9 mouse cellular contexts compared by ENCODE assay signal in genomic region chr8:117859734-117860133, GRCm38 (mm10). TPM values are rescaled to one million over a fixed set of nuclear protein-coding genes. Genes with fewer than 3 reads are reported as not detected.
DNase-seq lines count a peak whose midpoint lies in the region; ATAC-seq and TF ChIP-seq lines count a peak whose summit lies in the region.
"Had no signal": no experiment of that assay in that cellular context is flagged by ENCODE, and none has a peak within 500 bp of the region (broad histone marks: within the 10 kb centered on the region; RNA-seq: fewer than 3 reads in every experiment).

No protein-coding gene starts in this region.

- H3K36me3 ChIP-seq in kidney, embryonic 14.5 days (ENCODE audit: control insufficient read depth, insufficient read depth, low read length) = no peaks in the 10 kb centered on the region
- H3K36me3 ChIP-seq in embryonic facial prominence, embryonic 12.5 days = no peaks in the 10 kb centered on the region
- no peaks in the 10 kb centered on the region for H3K36me3 ChIP-seq in hindbrain, postnatal 0 days (ENCODE audit: insufficient read depth, low read length)
- H3K36me3 ChIP-seq in neural tube, embryonic 13.5 days = no peaks in the 10 kb centered on the region

- no peaks in the 10 kb centered on the region for H3K9me3 ChIP-seq in kidney, embryonic 14.5 days (ENCODE audit: control insufficient read depth, low read length)
- H3K9me3 ChIP-seq in embryonic facial prominence, embryonic 12.5 days = no peaks in the 10 kb centered on the region
- H3K9me3 ChIP-seq in hindbrain, postnatal 0 days (ENCODE audit: low read length) = no peaks in the 10 kb centered on the region
- no peaks in the 10 kb centered on the region for H3K9me3 ChIP-seq in neural tube, embryonic 13.5 days

- peak overlapping the region; percentile 7 for H3K4me3 ChIP-seq in kidney, embryonic 14.5 days (ENCODE audit: low read length)
- H3K4me3 ChIP-seq in embryonic facial prominence, embryonic 12.5 days = no peak overlapping the region
- H3K4me3 ChIP-seq in hindbrain, postnatal 0 days (ENCODE audit: low read length) = no peak overlapping the region
- no peak overlapping the region for H3K4me3 ChIP-seq in neural tube, embryonic 13.5 days
- H3K4me3 ChIP-seq: layer of hippocampus, adult 2 months had no signal

- no peak overlapping the region for H3K9ac ChIP-seq in kidney, embryonic 14.5 days (ENCODE audit: low read depth, low read length)
- no peak overlapping the region for H3K9ac ChIP-seq in embryonic facial prominence, embryonic 12.5 days
- H3K9ac ChIP-seq in hindbrain, postnatal 0 days (replicated peaks; ENCODE audit: low read length) = no peak overlapping the region
- peak overlapping the region; percentile 26; the same call in 1 of the 2 replicates for H3K9ac ChIP-seq in neural tube, embryonic 13.5 days

- H3K4me2 ChIP-seq in kidney, embryonic 14.5 days (replicated peaks; ENCODE audit: low read depth, low read length) = peak overlapping the region; percentile 40
- H3K4me2 ChIP-seq in embryonic facial prominence, embryonic 12.5 days (replicated peaks) = peak overlapping the region; percentile 10; the same call in 1 of the 2 replicates
- peak overlapping the region; percentile 16; the same call in 1 of the 2 replicates for H3K4me2 ChIP-seq in hindbrain, postnatal 0 days (ENCODE audit: low read depth, low read length)
- H3K4me2 ChIP-seq in neural tube, embryonic 13.5 days = peak overlapping the region; percentile 33

- WGBS in kidney, embryonic 14.5 days = 4% methylated on average over 11 of the region's 11 CpGs
- 6% methylated on average over 11 of the region's 11 CpGs for whole genome bisulfite sequencing in embryonic facial prominence, embryonic 12.5 days
- WGBS in hindbrain, postnatal 0 days = 10% methylated on average over 11 of the region's 11 CpGs
- WGBS in neural tube, embryonic 13.5 days = 7% methylated on average over 11 of the region's 11 CpGs

- DNase-seq in kidney, postnatal 14 days = no peak
- DNase-seq in hindbrain, postnatal 0 days (ENCODE audit: low spot score) = no peak
- DNase-seq in ovary, adult 18-20 months (ENCODE audit: low spot score) = no peak
- no peak for DNase-seq in left cerebral cortex, postnatal 14 days (ENCODE audit: low spot score in 2 of 2)
- no peak for DNase-seq in frontal cortex, postnatal 25 days (ENCODE audit: low spot score in 2 of 2)

- no peak overlapping the region for H3K27ac ChIP-seq in kidney, embryonic 14.5 days (ENCODE audit: low read depth, low read length)
- H3K27ac ChIP-seq in embryonic facial prominence, embryonic 12.5 days = no peak overlapping the region
- H3K27ac ChIP-seq in hindbrain, postnatal 0 days = no peak overlapping the region
- no peak overlapping the region for H3K27ac ChIP-seq in neural tube, embryonic 13.5 days (replicated peaks)
- H3K27ac ChIP-seq: layer of hippocampus, adult 2 months had no signal

- intact Hi-C loops in left cerebral cortex, postnatal 14 days (cut with DNase I) = loop anchor here (5.0 to 10.0 kb wide), 2 partner anchors 87 to 215 kb away; no protein-coding TSS in a partner anchor

- peaks cover 3% of the 10 kb centered on the region; the same call in 1 of the 2 replicates for H3K4me1 ChIP-seq in kidney, embryonic 14.5 days (ENCODE audit: control insufficient read depth, insufficient read depth, low read length)
- peaks cover 5% of the 10 kb centered on the region; the same call in 1 of the 2 replicates for H3K4me1 ChIP-seq in embryonic facial prominence, embryonic 12.5 days
- no peaks in the 10 kb centered on the region for H3K4me1 ChIP-seq in hindbrain, postnatal 0 days (ENCODE audit: insufficient read depth, low read length)
- peaks cover 8% of the 10 kb centered on the region for H3K4me1 ChIP-seq in neural tube, embryonic 13.5 days (replicated peaks)

- H3K27me3 ChIP-seq in kidney, embryonic 14.5 days (ENCODE audit: control insufficient read depth, insufficient read depth, low read length) = no peaks in the 10 kb centered on the region
- H3K27me3 ChIP-seq in embryonic facial prominence, embryonic 12.5 days = peaks cover 9% of the 10 kb centered on the region; the same call in 1 of the 2 replicates
- no peaks in the 10 kb centered on the region for H3K27me3 ChIP-seq in hindbrain, postnatal 0 days (ENCODE audit: insufficient read depth, low read length)
- 0 out of 2 replicates have a peak, but pooled peaks cover 8% of the 10 kb centered on the region for H3K27me3 ChIP-seq in neural tube, embryonic 13.5 days

- peak; percentile 49; the same call in 1 of the 2 replicates for ATAC-seq in kidney, embryonic 14.5 days (ENCODE audit: low FRiP score, low TSS enrichment)
- ATAC-seq in embryonic facial prominence, embryonic 12.5 days (ENCODE audit: insufficient number of reproducible peaks, insufficient read depth, low FRiP score, low TSS enrichment) = no peak
- no peak for ATAC-seq in hindbrain, postnatal 0 days
- ATAC-seq in neural tube, embryonic 13.5 days (ENCODE audit: low read depth) = no peak

- no peak for TF ChIP-seq CTCF in hindbrain, postnatal 0 days (IDR thresholded peaks at IDR 0.05; ENCODE audit: low read depth)

RNA-seq across cellular contexts. Expression of gene Mphosph6, which starts 58.0 kb away (rescaled TPM):
- polyA plus RNA-seq in kidney, embryonic 14.5 days (2014; fragmentation: Nextera tagmentation; extraction: Ambion mirVana) = 70.6 and 90.1 TPM in 2 replicates
- 52.3 and 55.6 TPM in 2 replicates for polyA plus RNA-seq in embryonic facial prominence, embryonic 12.5 days (2016; fragmentation: Nextera tagmentation; extraction: Ambion mirVana)
- 12.5 and 12.8 TPM in 2 replicates for total RNA-seq in hindbrain, postnatal 0 days (2014; rRNA removed)
- 41.0 and 45.9 TPM in 2 replicates for polyA plus RNA-seq in hindbrain, postnatal 0 days (2015; fragmentation: Nextera tagmentation; extraction: Ambion mirVana)
- 43.5 and 49.4 TPM in 2 replicates for polyA plus RNA-seq in neural tube, embryonic 13.5 days (2015; fragmentation: Nextera tagmentation; extraction: Ambion mirVana)
- 10 to 100 TPM; 18.3 to 19.3 TPM for total RNA-seq in left cerebral cortex, postnatal 14 days (2021)
